Mouse (Mus musculus) layer of hippocampus, adult 18-20 months (tissue): ENCODE measurements at regions not wholly inside any gene's neighbourhood (a gene's known extent, or its start where the extent isn't known, plus 50 kb on each side); places are given as distances from the start of the nearest gene placed in this dataset.

ENCODE experiments used
- DNase-seq, 2 experiments: peaks; one replicate each; pipeline ENCODE4 v3.0.0; 2022; ENCODE audit warnings: low spot score in 2 of 2

GRCm38 (mm10) chr16:70093224-70093623 is 220.5 kb upstream of the Gbe1 start:
- DNase-seq: peak in 1 of 2 experiments; percentile 37

- no peak for DNase-seq
Observed at GRCm38 (mm10) chr16:70095221-70095620, 218.5 kb upstream of the Gbe1 start.

GRCm38 (mm10) chr16:70103791-70104378 is 209.9 kb upstream of the Gbe1 start:
- no peak for DNase-seq

GRCm38 (mm10) chr16:70141466-70141865 is 172.3 kb upstream of the Gbe1 start:
- DNase-seq: peak in 1 of 2 experiments; percentile 9

GRCm38 (mm10) chr16:70147673-70148359 is 165.9 kb upstream of the Gbe1 start:
- peak in 1 of 2 experiments; percentile 20 for DNase-seq

GRCm38 (mm10) chr16:70154587-70154986 is 159.2 kb upstream of the Gbe1 start:
- no peak for DNase-seq

GRCm38 (mm10) chr16:70160539-70160938 is 153.2 kb upstream of the Gbe1 start:
- DNase-seq: no peak

- DNase-seq: peak; percentile 4 to 31
Observed at GRCm38 (mm10) chr16:70175140-70175539, 138.6 kb upstream of the Gbe1 start.

GRCm38 (mm10) chr16:70178975-70179374 is 134.8 kb upstream of the Gbe1 start:
- peak in 1 of 2 experiments; percentile 2 for DNase-seq

- DNase-seq: no peak
Observed at GRCm38 (mm10) chr16:70213861-70214597, 99.7 kb upstream of the Gbe1 start.

GRCm38 (mm10) chr16:70214800-70215199 is 98.9 kb upstream of the Gbe1 start:
- no peak for DNase-seq

GRCm38 (mm10) chr16:70227601-70228226 is 86.0 kb upstream of the Gbe1 start:
- no peak for DNase-seq

GRCm38 (mm10) chr16:70232706-70233105 is 81.0 kb upstream of the Gbe1 start:
- no peak for DNase-seq

GRCm38 (mm10) chr16:70235189-70235588 is 78.6 kb upstream of the Gbe1 start:
- no peak for DNase-seq

- no peak for DNase-seq
Observed at GRCm38 (mm10) chr16:70239432-70239941, 74.3 kb upstream of the Gbe1 start.

GRCm38 (mm10) chr16:70244205-70244756 is 69.5 kb upstream of the Gbe1 start:
- DNase-seq: no peak

GRCm38 (mm10) chr16:70244963-70245362 is 68.8 kb upstream of the Gbe1 start:
- DNase-seq: no peak

GRCm38 (mm10) chr16:70259364-70259763 is 54.4 kb upstream of the Gbe1 start:
- DNase-seq: no peak

GRCm38 (mm10) chr16:70260151-70260550 is 53.6 kb upstream of the Gbe1 start:
- DNase-seq: no peak
